Mouse (Mus musculus) forebrain, embryonic 13.5 days (tissue): ENCODE measurements around the gene 1700025F22Rik. TPM values are rescaled to one million over a fixed set of nuclear protein-coding genes. Genes with fewer than 3 reads are reported as not detected.
"Not testable (repeated sequence)": the region's sequence is repeated elsewhere in the genome, so short reads cannot be mapped to it uniquely, and the experiment has no call there.

Experiments
- ATAC-seq: fragments of 200-750 bp; cut with Nextera tagmentation; 2 replicates; pipeline ENCODE4 v1.8.0; 2017
- H3K27ac ChIP-seq: fragments of 300-500 bp; sonication (generic); 2 replicates; pipeline ENCODE4 v1.5.1; 2015; ENCODE audit warnings: inconsistent platforms, mild to moderate bottlenecking, moderate library complexity
- H3K27me3 ChIP-seq: fragments of 300-500 bp; sonication (generic); 2 replicates; pipeline ENCODE4 v1.6.1; 2015; ENCODE audit warnings: mild to moderate bottlenecking, inconsistent platforms
- H3K36me3 ChIP-seq: fragments of 300-500 bp; sonication (generic); 2 replicates; pipeline ENCODE4 v1.6.1; 2015; ENCODE audit warnings: mild to moderate bottlenecking, inconsistent platforms; ENCODE audit not compliant: poor library complexity, severe bottlenecking
- H3K4me1 ChIP-seq: fragments of 300-500 bp; sonication (generic); 2 replicates; pipeline ENCODE4 v1.6.1; 2015; ENCODE audit warnings: inconsistent platforms
- H3K4me2 ChIP-seq: fragments of 300-500 bp; sonication (generic); 2 replicates; pipeline ENCODE4 v1.6.1; 2015; ENCODE audit warnings: inconsistent platforms, mild to moderate bottlenecking, moderate library complexity
- H3K4me3 ChIP-seq: fragments of 300-500 bp; sonication (generic); 2 replicates; pipeline ENCODE4 v1.5.1; 2015; ENCODE audit warnings: mild to moderate bottlenecking, inconsistent platforms
- H3K9ac ChIP-seq: fragments of 300-500 bp; sonication (generic); 2 replicates; pipeline ENCODE4 v1.6.1; 2015; ENCODE audit warnings: mild to moderate bottlenecking, inconsistent platforms
- H3K9me3 ChIP-seq: fragments of 300-500 bp; sonication (generic); replicated peaks from 2 replicates; pipeline ENCODE4 v1.6.1; 2016; ENCODE audit warnings: inconsistent platforms
- WGBS: fragments of 180-500 bp; shearing (Covaris S2); methylation state at CpG from one replicate; pipeline ENCODE4 v1.1.7; 2015; 5-methylcytosine and 5-hydroxymethylcytosine counted together
- polyA plus RNA-seq: library from polyadenylated mRNA; unstranded; fragments of >200 nt; fragmentation: Nextera tagmentation; extraction: Ambion mirVana; gene quantifications from 2 replicates; pipeline ENCODE4 v1.2.1, GENCODE M21; 2015

The 1700025F22Rik gene
- polyA plus RNA-seq, 1 experiment from 2014 or later, result not detected

- no peak for ATAC-seq
- H3K4me1 ChIP-seq, result no peaks in the 10 kb centered on the region
- no peak overlapping the region for H3K27ac ChIP-seq
- no peak overlapping the region for H3K4me3 ChIP-seq
- no peaks in the 10 kb centered on the region for H3K9me3 ChIP-seq
- H3K27me3 ChIP-seq, result no peaks in the 10 kb centered on the region
- H3K9ac ChIP-seq, result no peak overlapping the region
- no peak overlapping the region for H3K4me2 ChIP-seq
- H3K36me3 ChIP-seq, result no peaks in the 10 kb centered on the region
- WGBS, result 81% methylated on average over 1 of the region's 1 CpGs
These were observed 63.2 kb downstream of the 1700025F22Rik start for GRCm38 (mm10) chr19:11101880-11102279.

- Histone ChIP-seq H3K4me2 (no peak overlapping the region), H3K9ac (no peak overlapping the region), H3K9me3 (no peaks in the 10 kb centered on the region), H3K4me3 (no peak overlapping the region), H3K27ac (no peak overlapping the region), H3K27me3 (peaks cover 3% of the 10 kb centered on the region), H3K4me1 (no peaks in the 10 kb centered on the region), H3K36me3 (no peaks in the 10 kb centered on the region)
- 80% methylated on average over 3 of the region's 3 CpGs for WGBS
- no peak for ATAC-seq
These were observed 66.7 kb downstream of the 1700025F22Rik start for GRCm38 (mm10) chr19:11098401-11098800.

GRCm38 (mm10) chr19:11092131-11092530 lies 73.0 kb downstream of the 1700025F22Rik start:
- Histone ChIP-seq H3K4me2 (peak overlapping the region; percentile 56), H3K4me3 (peak overlapping the region; percentile 31), H3K27me3 (peaks cover 11% of the 10 kb centered on the region)
- H3K27ac ChIP-seq, H3K4me1 ChIP-seq, H3K9ac ChIP-seq, H3K9me3 ChIP-seq, H3K36me3 ChIP-seq: not testable (repeated sequence)
- peak; percentile 50; the same call in 1 of the 2 replicates for ATAC-seq
- WGBS, result 6% methylated on average over 38 of the region's 50 CpGs

Other genes with a start within 250 kb of the 1700025F22Rik start
- gene Zp1, start 244.7 kb downstream of the 1700025F22Rik start, polyA plus RNA-seq, result not detected in 2 replicates
- gene Ptgdr2, start 228.2 kb downstream of the 1700025F22Rik start, polyA plus RNA-seq, result 0.06 and 0.17 TPM in 2 replicates
- 21.2 and 22.9 TPM in 2 replicates for gene Ccdc86, start 216.1 kb downstream of the 1700025F22Rik start, polyA plus RNA-seq
- gene Ms4a10, start 190.7 kb downstream of the 1700025F22Rik start, polyA plus RNA-seq, result not detected in 2 replicates
- not detected in 2 replicates for gene Ms4a15, start 172.1 kb downstream of the 1700025F22Rik start, polyA plus RNA-seq
- not detected in 2 replicates for gene Ms4a18, start 147.3 kb downstream of the 1700025F22Rik start, polyA plus RNA-seq
- gene Ms4a8a, start 84.2 kb downstream of the 1700025F22Rik start, polyA plus RNA-seq, result not detected in 2 replicates
- gene 1700017D01Rik, start 34.4 kb downstream of the 1700025F22Rik start, polyA plus RNA-seq, result not detected in 2 replicates
- not detected in 2 replicates for gene Ms4a13, start 31.4 kb upstream of the 1700025F22Rik start, polyA plus RNA-seq
- gene Ms4a12, start 67.1 kb upstream of the 1700025F22Rik start, polyA plus RNA-seq, result not detected in 2 replicates
- not detected in 2 replicates for gene Ms4a1, start 100.9 kb upstream of the 1700025F22Rik start, polyA plus RNA-seq
- not detected in 2 replicates for gene Ms4a5, start 118.6 kb upstream of the 1700025F22Rik start, polyA plus RNA-seq
- gene Ms4a14, start 149.1 kb upstream of the 1700025F22Rik start, polyA plus RNA-seq, result not detected in 2 replicates
- 0.84 and 1.3 TPM in 2 replicates for gene Ms4a7, start 170.8 kb upstream of the 1700025F22Rik start, polyA plus RNA-seq
- 0.54 and 0.65 TPM in 2 replicates for gene Ms4a4a, start 210.2 kb upstream of the 1700025F22Rik start, polyA plus RNA-seq
- not detected in 2 replicates for gene Ms4a4c, start 239.4 kb upstream of the 1700025F22Rik start, polyA plus RNA-seq